Mouse (Mus musculus): ENCODE measurements around the gene Fam180a. TPM values are rescaled to one million over a fixed set of nuclear protein-coding genes. Genes with fewer than 3 reads are reported as not detected.

Fam180a gene
- total RNA-seq, 2 experiments from 2014 or later: 1.1 to 2.6 TPM

- DNase-seq: no peak
These were observed 16.5 kb downstream of the Fam180a start for GRCm38 (mm10) chr6:35309406-35309805.

DNA sequence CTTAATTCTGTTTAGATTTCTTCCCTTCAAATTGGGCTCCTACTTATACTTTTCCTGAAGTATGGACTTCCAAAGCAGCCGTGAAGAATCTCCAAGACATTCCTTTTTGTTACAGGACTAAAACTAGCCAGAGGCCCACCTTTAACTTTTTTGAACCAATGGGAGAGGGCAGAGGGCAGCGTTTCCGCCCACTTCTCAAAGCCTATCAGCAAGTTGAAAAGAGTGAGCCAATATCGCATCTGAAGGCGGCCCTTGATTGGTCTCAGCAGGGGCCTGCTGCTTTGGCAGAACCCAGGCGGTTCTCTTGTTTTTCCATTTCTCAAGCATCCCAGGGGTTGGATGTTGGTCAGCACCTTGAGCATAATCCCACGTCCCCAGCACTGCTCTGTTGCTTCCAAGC, 17.9 kb downstream of the Fam180a start, which contains the start of gene Slc13a4:
Slc13a4 (minus strand) TSS at position 95 of the 400 bp plus-strand sequence.
- DNase-seq: no peak

GRCm38 (mm10) chr6:35307136-35307535, 18.8 kb downstream of the Fam180a start:
- no peak for DNase-seq

- DNase-seq: peak; percentile 18
These were observed 22.5 kb downstream of the Fam180a start for GRCm38 (mm10) chr6:35303355-35303900.

GRCm38 (mm10) chr6:35302581-35302980, 23.4 kb downstream of the Fam180a start:
- no peak for DNase-seq

GRCm38 (mm10) chr6:35298323-35298722, 27.6 kb downstream of the Fam180a start:
- DNase-seq: no peak

DNA sequence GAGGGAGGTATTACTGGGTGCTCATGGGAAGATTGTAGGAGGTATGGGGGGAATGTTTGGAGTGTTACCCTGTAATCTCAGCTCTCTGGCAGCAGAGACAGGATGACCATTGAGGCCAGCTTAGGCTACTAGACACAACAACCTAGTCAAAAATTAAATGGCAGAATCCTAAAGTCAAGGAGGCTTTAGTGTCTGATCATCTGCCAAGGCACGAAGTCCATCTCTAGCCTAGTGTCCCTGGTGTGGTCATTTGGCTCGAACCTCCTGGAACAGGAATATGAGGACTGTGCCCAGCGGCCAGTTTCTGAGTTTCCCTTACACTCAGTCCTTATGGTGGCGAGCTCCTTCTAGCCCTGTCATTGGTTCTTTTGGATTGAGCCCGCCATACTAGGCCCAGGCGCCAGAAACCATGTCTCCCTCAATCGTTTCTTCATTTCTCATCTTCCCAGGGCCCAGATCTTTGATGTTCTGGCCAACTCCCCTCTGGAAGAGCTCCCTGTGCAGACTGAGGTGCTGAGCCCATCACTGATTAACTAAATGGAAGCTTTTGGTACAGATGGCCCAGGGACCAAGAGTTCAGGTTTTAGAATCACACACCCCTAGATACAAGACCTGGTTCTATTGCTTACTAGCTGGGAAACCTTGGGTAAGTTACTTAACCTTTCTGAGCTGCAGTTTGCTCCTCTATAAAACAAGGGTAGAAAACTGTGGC, 28.3 kb downstream of the Fam180a start:
- no peak for DNase-seq

DNA sequence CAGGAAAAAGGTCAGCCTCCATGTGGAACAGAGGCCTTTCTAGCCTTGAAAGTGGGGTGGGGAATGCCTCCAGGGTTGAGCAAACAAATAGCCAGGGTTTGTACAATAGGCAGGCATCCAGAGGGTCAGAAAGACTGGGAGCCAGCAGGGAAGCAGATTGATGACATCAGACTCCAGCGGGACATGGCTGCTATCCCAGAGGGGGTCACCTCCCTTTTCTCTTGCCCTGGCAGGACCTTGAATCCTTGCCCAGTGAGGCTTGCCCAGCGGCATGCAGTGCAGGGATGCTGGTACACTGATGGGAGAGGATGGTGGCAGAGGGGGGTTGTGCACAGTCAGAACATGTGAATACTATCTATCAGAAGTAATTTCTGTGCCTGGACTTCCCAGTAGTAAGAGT, 28.9 kb downstream of the Fam180a start:
- peak; percentile 85 for DNase-seq

GRCm38 (mm10) chr6:35294964-35295363, 31.0 kb downstream of the Fam180a start:
- DNase-seq: no peak

DNA sequence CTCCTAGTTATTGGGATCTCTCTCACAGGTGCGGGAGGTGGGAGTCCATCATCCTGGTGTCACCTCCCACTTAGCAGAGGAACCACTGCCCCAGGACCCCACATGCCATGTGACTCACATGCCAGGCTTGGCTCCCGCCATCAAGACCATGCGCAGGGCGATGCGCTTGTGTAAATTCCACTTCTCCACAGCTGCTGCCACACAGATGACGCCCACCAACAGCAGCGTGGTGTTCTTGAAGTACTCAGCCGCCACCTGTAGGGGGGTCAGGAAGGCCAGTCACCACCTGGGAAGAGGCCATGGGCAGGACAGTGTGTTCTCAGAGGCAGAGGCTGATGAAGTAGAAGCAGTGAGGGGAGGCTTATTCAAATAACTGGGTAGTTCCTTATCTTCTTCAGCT, 36.3 kb downstream of the Fam180a start:
- no peak for DNase-seq

DNA sequence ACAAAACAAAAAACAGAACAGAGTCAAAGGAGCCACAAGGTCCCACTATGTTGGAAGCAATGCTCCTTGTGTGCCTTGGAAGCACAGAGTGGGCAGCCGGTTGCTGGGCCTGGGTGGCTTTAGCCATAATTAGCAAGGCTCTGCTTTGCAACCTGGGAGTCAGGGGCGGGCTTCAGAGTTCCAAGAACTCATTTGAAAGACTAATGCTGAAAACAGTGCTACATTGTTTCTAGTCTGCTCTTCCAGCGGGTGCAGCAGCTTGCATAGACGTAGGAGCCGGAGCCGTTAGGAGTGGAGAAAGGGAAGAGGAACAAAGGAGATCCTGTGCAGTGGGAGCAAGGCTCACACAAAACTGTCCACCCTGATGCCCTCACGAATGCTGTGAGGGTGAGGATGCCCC, 37.0 kb downstream of the Fam180a start:
- DNase-seq: no peak

- peak; percentile 40 for DNase-seq
These were observed 37.7 kb downstream of the Fam180a start for GRCm38 (mm10) chr6:35288114-35288761.

GRCm38 (mm10) chr6:35279306-35279705, 46.6 kb downstream of the Fam180a start:
- DNase-seq: no peak

- no peak for DNase-seq
These were observed 47.9 kb downstream of the Fam180a start for GRCm38 (mm10) chr6:35277903-35278587.

GRCm38 (mm10) chr6:35273391-35274082, 52.4 kb downstream of the Fam180a start:
- peak; percentile 35 for DNase-seq

GRCm38 (mm10) chr6:35271868-35272765, 53.8 kb downstream of the Fam180a start:
- DNase-seq: no peak

DNA sequence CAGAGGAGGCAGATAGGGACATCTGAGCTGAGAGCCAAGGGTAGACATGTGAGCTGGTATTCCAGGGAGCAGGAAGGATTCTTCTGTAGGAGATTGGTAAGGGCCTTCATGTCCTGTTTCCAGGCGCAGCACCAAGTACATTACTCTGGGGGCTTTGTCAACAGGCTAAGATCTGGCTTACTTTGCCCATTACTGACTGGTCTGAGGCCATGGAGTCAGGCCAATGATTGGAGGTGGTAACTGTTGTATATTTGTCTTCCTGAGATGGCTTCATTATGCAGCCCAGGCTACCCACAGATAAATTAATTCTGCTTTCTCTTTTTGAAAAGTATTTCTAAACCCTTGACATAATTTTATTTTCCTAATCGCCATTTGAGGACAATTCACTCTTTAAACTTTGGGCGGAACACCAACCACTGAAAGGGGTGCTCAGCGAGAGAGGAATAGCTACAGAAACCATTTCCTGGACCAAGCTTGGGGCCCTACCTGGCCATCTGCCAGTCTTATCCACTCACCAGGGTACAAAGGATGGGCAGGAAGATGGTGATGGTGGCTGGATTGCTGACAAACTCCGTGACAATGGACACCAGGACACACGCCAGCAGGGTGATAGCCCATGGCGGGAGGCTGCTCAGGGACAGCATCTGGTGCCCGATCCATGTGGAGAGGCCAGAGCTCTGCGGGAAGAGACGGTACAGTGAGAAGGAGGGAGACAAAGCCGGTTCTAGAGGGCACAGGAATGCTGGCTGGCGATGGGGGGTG, 54.7 kb downstream of the Fam180a start:
- no peak for DNase-seq

GRCm38 (mm10) chr6:35269643-35270042, 56.3 kb downstream of the Fam180a start:
- DNase-seq: no peak

DNA sequence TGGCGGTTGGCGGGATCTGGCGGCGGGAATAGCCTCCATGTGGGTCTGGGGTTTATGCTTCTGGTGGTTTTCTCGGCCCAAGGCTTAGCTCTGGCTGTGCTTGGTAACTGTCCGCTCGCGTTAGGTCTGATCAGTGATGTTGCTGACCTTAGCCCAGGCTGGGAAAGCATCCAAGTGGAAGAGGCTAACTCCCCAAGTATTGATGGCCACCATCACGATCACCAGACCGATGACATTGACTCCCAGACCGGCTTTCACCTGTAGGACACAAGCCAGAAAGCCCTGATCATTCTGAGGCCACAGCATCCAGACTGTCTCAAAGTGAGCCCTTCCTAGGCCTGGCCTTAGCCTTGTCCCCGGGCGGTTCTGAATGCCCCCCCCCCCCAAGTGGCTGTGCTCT, 57.2 kb downstream of the Fam180a start:
- DNase-seq: no peak

GRCm38 (mm10) chr6:35265580-35266278, 60.2 kb downstream of the Fam180a start:
- no peak for DNase-seq
